Mouse (Mus musculus) stomach, embryonic 14.5 days (tissue): Measurements from ENCODE around the gene Lmo2. TPM values are rescaled to one million over a fixed set of nuclear protein-coding genes. Genes with fewer than 3 reads are reported as not detected.

Experiments used
- ATAC-seq: fragments of 200-750 bp; cut with Nextera tagmentation; 2 replicates; pipeline ENCODE4 v1.8.0; 2017; ENCODE audit warnings: low read depth, moderate TSS enrichment; ENCODE audit not compliant: insufficient number of reproducible peaks, insufficient read depth, low FRiP score
- H3K27ac ChIP-seq: fragments of 300-500 bp; sonication (generic); 2 replicates; pipeline ENCODE4 v1.5.1; 2014; ENCODE audit warnings: mild to moderate bottlenecking, low read length, moderate library complexity, mixed read lengths
- H3K27me3 ChIP-seq: fragments of 300-500 bp; sonication (generic); 2 replicates; pipeline ENCODE4 v1.6.1; 2014; ENCODE audit warnings: low read length, control low read depth, mixed read lengths; ENCODE audit not compliant: control insufficient read depth, insufficient read depth
- H3K36me3 ChIP-seq: fragments of 300-500 bp; sonication (generic); 2 replicates; pipeline ENCODE4 v1.6.1; 2014; ENCODE audit warnings: mild to moderate bottlenecking, control low read depth, low read length, moderate library complexity, mixed read lengths; ENCODE audit not compliant: control insufficient read depth, insufficient read depth
- H3K4me1 ChIP-seq: fragments of 300-500 bp; sonication (generic); 2 replicates; pipeline ENCODE4 v1.6.1; 2014; ENCODE audit warnings: low read length, control low read depth, mixed read lengths; ENCODE audit not compliant: control insufficient read depth, insufficient read depth
- H3K4me2 ChIP-seq: fragments of 300-500 bp; sonication (generic); replicated peaks from 2 replicates; pipeline ENCODE4 v1.6.1; 2014; ENCODE audit warnings: low read depth, low read length, control low read depth
- H3K4me3 ChIP-seq: fragments of 300-500 bp; sonication (generic); 2 replicates; pipeline ENCODE4 v1.5.1; 2014; ENCODE audit warnings: low read depth, low read length, control low read depth
- H3K9ac ChIP-seq: fragments of 300-500 bp; sonication (generic); replicated peaks from 2 replicates; pipeline ENCODE4 v1.6.1; 2014; ENCODE audit warnings: low read depth, mild to moderate bottlenecking, control low read depth, low read length, moderate library complexity, mixed read lengths
- H3K9me3 ChIP-seq: fragments of 300-500 bp; sonication (generic); 2 replicates; pipeline ENCODE4 v1.6.1; 2016; ENCODE audit warnings: low read depth, low read length, control low read depth; ENCODE audit not compliant: control insufficient read depth
- WGBS: fragments of 180-500 bp; shearing (Covaris S2); extraction: QIAGEN DNeasy Blood & Tissue Kit; methylation state at CpG from one replicate; pipeline ENCODE4 v1.1.7; 2014; 5-methylcytosine and 5-hydroxymethylcytosine counted together
- polyA plus RNA-seq: library from polyadenylated mRNA; unstranded; fragments of >200 nt; fragmentation: Nextera tagmentation; extraction: Ambion mirVana; gene quantifications from 2 replicates; pipeline ENCODE4 v1.2.1, GENCODE M21; 2014

Lmo2 gene
- polyA plus RNA-seq, 1 experiment from 2014 or later = 14.8 TPM

DNA sequence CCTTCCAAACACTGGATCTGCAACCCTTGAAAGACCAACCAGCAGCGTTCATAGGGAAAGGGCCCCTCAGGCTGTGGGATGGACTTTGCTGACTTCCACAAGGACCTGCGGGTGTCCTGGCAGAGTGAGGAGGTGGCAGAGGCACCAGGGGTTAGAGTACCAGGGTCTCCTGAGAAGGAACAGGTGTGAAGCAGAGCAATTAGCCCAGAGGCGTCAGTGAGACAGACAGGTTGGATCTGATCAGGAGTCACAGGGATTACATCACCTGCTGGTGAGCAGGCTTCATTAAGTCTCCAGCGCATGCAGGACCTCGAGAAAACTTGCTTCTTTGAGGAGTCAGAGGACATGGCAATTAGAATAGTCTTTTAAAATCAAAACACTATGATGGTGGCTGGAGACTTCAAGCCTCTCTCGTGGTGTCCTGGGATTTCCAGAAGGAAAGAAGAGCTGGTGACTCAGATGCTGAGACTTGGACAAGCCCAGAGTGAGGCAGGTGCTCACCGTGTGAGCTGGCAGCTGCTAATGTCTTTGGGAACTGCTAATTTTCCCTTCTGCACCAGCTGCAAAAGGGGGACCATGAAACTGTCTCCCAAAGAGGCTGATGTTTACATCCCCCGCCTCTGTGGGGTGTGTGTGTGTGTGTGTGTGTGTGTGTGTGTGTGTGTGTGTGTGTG, 9.7 kb upstream of the Lmo2 start:
- H3K9ac ChIP-seq = no peak overlapping the region
- H3K36me3 ChIP-seq = no peaks in the 10 kb centered on the region
- ATAC-seq = no peak
- no peak overlapping the region for H3K4me3 ChIP-seq
- 55% methylated on average over 8 of the region's 8 CpGs for WGBS
- no peaks in the 10 kb centered on the region for H3K4me1 ChIP-seq
- no peaks in the 10 kb centered on the region for H3K9me3 ChIP-seq
- H3K27ac ChIP-seq = no peak overlapping the region
- no peak overlapping the region for H3K4me2 ChIP-seq
- no peaks in the 10 kb centered on the region for H3K27me3 ChIP-seq

DNA sequence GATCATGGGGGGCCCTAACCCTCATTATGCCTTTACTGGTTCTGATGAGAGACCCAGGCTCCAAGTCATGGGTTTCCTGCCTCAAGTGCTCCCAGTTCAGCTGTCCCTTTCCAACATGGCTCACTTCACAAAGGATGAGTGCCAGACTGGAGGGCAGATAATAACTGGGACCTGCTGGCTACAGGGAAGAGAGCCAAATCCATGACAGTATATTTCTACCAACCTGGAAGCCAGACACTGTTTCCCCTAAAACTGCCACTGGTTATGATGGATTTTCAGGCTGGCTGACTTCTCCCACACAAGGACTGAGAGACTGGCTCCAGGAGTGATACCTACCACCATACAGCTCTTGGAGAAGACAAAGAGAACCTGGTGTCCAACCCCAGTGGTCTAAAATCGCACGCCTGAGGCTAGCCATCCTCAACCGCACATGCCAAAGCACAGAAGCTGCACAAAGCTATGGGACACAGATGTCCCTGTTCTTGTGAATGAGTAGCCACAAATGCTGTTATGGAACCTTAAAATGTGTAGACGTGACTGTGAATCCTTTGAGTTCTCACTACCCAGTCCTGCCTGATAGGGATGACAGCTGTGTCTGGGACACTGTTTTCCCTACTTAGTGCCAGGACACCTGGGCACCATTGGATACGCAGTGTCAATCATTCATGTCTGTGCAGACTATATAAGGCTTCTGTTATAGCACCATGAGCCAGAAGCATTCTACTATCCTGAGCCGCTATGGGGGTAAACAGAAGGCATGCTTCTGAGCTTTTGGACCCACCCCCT, 4.5 kb upstream of the Lmo2 start:
- no peaks in the 10 kb centered on the region for H3K9me3 ChIP-seq
- no peaks in the 10 kb centered on the region for H3K4me1 ChIP-seq
- H3K9ac ChIP-seq = no peak overlapping the region
- no peaks in the 10 kb centered on the region for H3K27me3 ChIP-seq
- no peak for ATAC-seq
- 90% methylated on average over 6 of the region's 6 CpGs for WGBS
- H3K36me3 ChIP-seq = no peaks in the 10 kb centered on the region
- H3K27ac ChIP-seq = no peak overlapping the region
- no peak overlapping the region for H3K4me3 ChIP-seq
- H3K4me2 ChIP-seq = no peak overlapping the region

DNA sequence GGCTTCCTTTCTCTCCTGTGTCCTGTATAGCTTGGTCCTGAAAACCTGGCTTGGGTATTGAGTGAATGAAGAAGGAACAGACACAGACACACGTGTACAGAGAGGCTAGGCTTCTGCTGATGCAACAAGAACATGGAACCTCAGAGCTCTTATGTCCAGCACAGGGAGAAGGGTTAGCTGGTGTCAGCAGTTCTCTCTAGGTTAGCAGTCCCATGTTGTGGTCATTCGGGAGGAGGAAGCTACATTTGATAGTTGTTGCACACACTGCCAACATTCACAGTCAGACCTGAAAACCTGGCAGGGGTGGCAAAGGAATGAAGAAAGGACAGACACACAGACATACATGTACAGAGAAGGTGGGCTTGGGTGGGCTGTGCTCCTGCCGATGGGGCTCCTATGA, 2.1 kb upstream of the Lmo2 start:
- H3K4me3 ChIP-seq = no peak overlapping the region
- ATAC-seq = no peak
- 87% methylated on average over 3 of the region's 3 CpGs for WGBS

DNA sequence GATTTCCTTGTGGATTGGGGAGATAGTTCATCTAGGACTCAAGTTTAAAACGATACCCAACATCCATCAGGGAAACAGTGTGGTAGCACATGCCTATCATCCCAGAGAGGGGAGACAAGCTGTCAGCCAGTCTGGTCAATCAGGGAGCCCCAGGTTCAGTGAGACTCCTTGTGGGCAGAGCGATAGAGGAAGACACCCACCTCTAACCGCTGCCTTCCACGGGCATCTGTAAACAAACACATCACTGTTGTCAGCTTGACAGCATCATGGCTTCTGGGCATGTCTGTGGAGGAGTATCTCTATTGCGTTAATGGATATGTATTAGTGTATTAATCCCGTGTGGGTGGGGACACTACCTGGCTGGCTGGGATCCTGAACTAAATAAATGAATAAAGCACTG, 919 bp upstream of the Lmo2 start:
- H3K27me3 ChIP-seq = no peaks in the 10 kb centered on the region
- H3K4me2 ChIP-seq = no peak overlapping the region
- no peak overlapping the region for H3K9ac ChIP-seq
- no peaks in the 10 kb centered on the region for H3K4me1 ChIP-seq
- peak; percentile 62; the same call in 1 of the 2 replicates for ATAC-seq
- H3K36me3 ChIP-seq = no peaks in the 10 kb centered on the region
- no peak overlapping the region for H3K27ac ChIP-seq
- H3K9me3 ChIP-seq = no peaks in the 10 kb centered on the region
- 72% methylated on average over 6 of the region's 6 CpGs for WGBS
- H3K4me3 ChIP-seq = no peak overlapping the region

More for the DNA sequence above, 2.1 kb upstream of the Lmo2 start:
- H3K36me3 ChIP-seq = no peaks in the 10 kb centered on the region
- no peak overlapping the region for H3K4me2 ChIP-seq
- no peak overlapping the region for H3K9ac ChIP-seq
- no peak overlapping the region for H3K27ac ChIP-seq
- H3K4me1 ChIP-seq = no peaks in the 10 kb centered on the region
- no peaks in the 10 kb centered on the region for H3K9me3 ChIP-seq
- H3K27me3 ChIP-seq = no peaks in the 10 kb centered on the region

DNA sequence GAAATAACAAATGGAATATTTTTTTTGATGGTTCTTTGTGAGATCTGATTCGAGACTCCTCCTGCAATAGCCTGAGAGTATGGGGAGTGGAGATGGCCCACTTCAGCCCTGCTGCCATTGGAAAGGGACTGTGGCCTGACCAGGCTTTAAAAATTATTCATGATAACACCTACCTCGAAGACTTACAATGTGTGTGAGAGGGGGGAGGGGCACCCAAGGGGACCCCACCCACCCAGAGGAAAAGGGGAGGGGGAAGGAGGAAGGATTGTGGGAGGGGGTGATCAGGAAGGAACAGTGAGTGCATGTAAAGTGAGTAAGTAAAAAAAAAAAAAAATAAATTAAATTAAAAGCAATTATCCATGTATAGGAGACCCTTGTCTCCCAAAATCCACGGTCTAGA, 848 bp downstream of the Lmo2 start:
- H3K27ac ChIP-seq = no peak overlapping the region
- no peaks in the 10 kb centered on the region for H3K27me3 ChIP-seq
- ATAC-seq = no peak
- H3K36me3 ChIP-seq = no peaks in the 10 kb centered on the region
- no peak overlapping the region for H3K4me3 ChIP-seq
- no peak overlapping the region for H3K4me2 ChIP-seq
- H3K9me3 ChIP-seq = no peaks in the 10 kb centered on the region
- 61% methylated on average over 3 of the region's 3 CpGs for WGBS
- H3K9ac ChIP-seq = no peak overlapping the region
- no peaks in the 10 kb centered on the region for H3K4me1 ChIP-seq

DNA sequence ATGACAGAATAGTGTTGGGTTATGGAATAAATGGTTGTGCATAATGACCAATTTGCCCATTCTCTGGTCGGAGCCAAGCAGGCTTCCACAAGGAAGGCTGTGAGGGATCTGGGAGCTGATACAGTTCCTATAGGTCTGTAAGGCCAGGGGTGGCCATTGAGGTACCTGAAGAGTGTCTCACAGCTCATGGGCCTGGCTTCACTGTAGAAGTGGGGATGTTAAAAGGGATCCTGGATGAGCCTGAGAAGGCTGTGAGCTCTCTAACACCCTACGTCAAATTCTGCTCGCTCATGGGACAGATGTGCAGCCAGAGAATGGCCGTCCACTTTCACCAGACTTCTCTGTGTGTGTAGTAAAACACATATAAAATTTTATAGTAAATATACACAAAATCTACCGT, 1.3 kb downstream of the Lmo2 start:
- Histone ChIP-seq H3K27me3 (no peaks in the 10 kb centered on the region), H3K27ac (no peak overlapping the region), H3K4me1 (no peaks in the 10 kb centered on the region), H3K9ac (no peak overlapping the region), H3K4me2 (no peak overlapping the region), H3K4me3 (no peak overlapping the region), H3K9me3 (no peaks in the 10 kb centered on the region), H3K36me3 (no peaks in the 10 kb centered on the region)
- ATAC-seq = no peak
- WGBS = 81% methylated on average over 5 of the region's 5 CpGs

DNA sequence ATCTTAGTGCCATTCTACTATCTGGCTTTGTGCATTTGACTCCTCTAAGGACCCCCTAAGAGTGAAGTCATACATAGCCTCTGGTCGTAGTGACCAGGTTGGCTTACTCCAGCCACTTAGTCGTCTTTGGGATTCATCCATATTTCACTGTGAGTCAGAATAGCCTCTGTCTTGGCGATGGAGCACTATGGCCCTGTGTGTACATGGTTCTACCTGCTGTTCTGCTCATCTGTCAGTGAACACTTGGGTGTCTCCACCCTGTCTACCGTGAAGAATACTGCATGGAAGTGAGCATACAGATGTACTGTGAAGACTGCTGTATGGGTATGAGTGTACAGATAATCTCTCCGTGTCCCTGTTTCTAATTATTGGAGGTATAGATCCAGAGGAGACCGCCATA, 1.8 kb downstream of the Lmo2 start:
- WGBS = 90% methylated on average over 6 of the region's 6 CpGs
- Histone ChIP-seq H3K4me3 (no peak overlapping the region), H3K4me2 (no peak overlapping the region), H3K4me1 (no peaks in the 10 kb centered on the region), H3K9me3 (no peaks in the 10 kb centered on the region), H3K36me3 (no peaks in the 10 kb centered on the region), H3K9ac (no peak overlapping the region), H3K27ac (no peak overlapping the region), H3K27me3 (no peaks in the 10 kb centered on the region)
- ATAC-seq = no peak

DNA sequence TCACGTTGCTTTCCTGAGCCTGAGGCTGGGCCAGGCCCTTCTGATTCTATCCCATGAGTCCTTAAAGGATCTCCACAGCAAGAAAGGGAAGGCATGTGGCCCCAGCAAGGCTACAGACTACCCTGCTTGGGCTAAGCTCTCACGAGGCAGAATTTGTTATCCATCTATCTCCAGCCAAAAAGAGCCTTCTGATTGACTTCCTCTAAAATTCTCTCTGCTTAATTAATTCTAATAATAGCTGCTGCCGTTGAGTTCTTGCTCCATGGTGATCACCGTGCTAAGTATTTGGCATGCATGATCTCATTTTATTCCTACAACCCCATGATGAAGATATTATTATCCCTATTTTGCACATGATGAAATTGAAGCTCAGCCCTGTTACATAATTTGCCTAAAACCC, 4.6 kb downstream of the Lmo2 start:
- Histone ChIP-seq H3K27ac (no peak overlapping the region), H3K4me1 (no peaks in the 10 kb centered on the region), H3K4me2 (no peak overlapping the region), H3K4me3 (no peak overlapping the region), H3K27me3 (no peaks in the 10 kb centered on the region), H3K9ac (no peak overlapping the region), H3K36me3 (no peaks in the 10 kb centered on the region), H3K9me3 (no peaks in the 10 kb centered on the region)
- no peak for ATAC-seq
- 79% methylated on average over 4 of the region's 4 CpGs for WGBS
